Mouse (Mus musculus) midbrain, embryonic 14.5 days (tissue): ENCODE results near the gene Arhgap11a. TPM values are rescaled to one million over a fixed set of nuclear protein-coding genes. Genes with fewer than 3 reads are reported as not detected.
A peak's percentile ranks its signal among the peaks of the same experiment; 100 is the strongest.

Experiments used
- ATAC-seq: fragments of 200-750 bp; cut with Nextera tagmentation; 2 replicates; pipeline ENCODE4 v1.8.0; 2017; ENCODE audit warnings: moderate number of reproducible peaks, moderate library complexity; ENCODE audit not compliant: low FRiP score, low TSS enrichment
- DNase-seq: peaks from one replicate; pipeline ENCODE4 v3.0.0-alpha.2; 2015
- H3K27ac ChIP-seq: fragments of 300-500 bp; sonication (generic); replicated peaks from 2 replicates; pipeline ENCODE4 v1.5.1; 2014; ENCODE audit warnings: mild to moderate bottlenecking, low read depth, low read length, moderate library complexity
- H3K27me3 ChIP-seq: fragments of 300-500 bp; sonication (generic); 2 replicates; pipeline ENCODE4 v1.6.1; 2014; ENCODE audit warnings: low read length, control low read depth, mixed read lengths; ENCODE audit not compliant: control insufficient read depth, insufficient read depth
- H3K36me3 ChIP-seq: fragments of 300-500 bp; sonication (generic); 2 replicates; pipeline ENCODE4 v1.6.1; 2014; ENCODE audit warnings: low read length, control low read depth; ENCODE audit not compliant: control insufficient read depth, insufficient read depth
- H3K4me1 ChIP-seq: fragments of 300-500 bp; sonication (generic); 2 replicates; pipeline ENCODE4 v1.6.1; 2014; ENCODE audit warnings: mild to moderate bottlenecking, antibody characterized with exemption, low read length, control low read depth; ENCODE audit not compliant: control insufficient read depth, insufficient read depth
- H3K4me2 ChIP-seq: fragments of 300-500 bp; sonication (generic); 2 replicates; pipeline ENCODE4 v1.6.1; 2014; ENCODE audit warnings: mild to moderate bottlenecking, low read length, moderate library complexity
- H3K4me3 ChIP-seq: fragments of 300-500 bp; sonication (generic); replicated peaks from 2 replicates; pipeline ENCODE4 v1.5.1; 2014; ENCODE audit warnings: low read depth, low read length
- H3K9ac ChIP-seq: fragments of 300-500 bp; sonication (generic); replicated peaks from 2 replicates; pipeline ENCODE4 v1.6.1; 2014; ENCODE audit warnings: mild to moderate bottlenecking, low read length, moderate library complexity
- H3K9me3 ChIP-seq: fragments of 300-500 bp; sonication (generic); 2 replicates; pipeline ENCODE4 v1.6.1; 2016; ENCODE audit warnings: low read length, control low read depth, mixed read lengths; ENCODE audit not compliant: control insufficient read depth
- WGBS: fragments of 180-500 bp; shearing (Covaris S2); extraction: QIAGEN DNeasy Blood & Tissue Kit; methylation state at CpG from one replicate; pipeline ENCODE4 v1.1.7; 2014; 5-methylcytosine and 5-hydroxymethylcytosine counted together
- polyA plus RNA-seq: library from polyadenylated mRNA; unstranded; fragments of >200 nt; fragmentation: Nextera tagmentation; extraction: Ambion mirVana; gene quantifications from 2 replicates; pipeline ENCODE4 v1.2.1, GENCODE M21; 2014

The Arhgap11a gene
- polyA plus RNA-seq, 1 experiment from 2014 or later: 2.0 TPM

DNA sequence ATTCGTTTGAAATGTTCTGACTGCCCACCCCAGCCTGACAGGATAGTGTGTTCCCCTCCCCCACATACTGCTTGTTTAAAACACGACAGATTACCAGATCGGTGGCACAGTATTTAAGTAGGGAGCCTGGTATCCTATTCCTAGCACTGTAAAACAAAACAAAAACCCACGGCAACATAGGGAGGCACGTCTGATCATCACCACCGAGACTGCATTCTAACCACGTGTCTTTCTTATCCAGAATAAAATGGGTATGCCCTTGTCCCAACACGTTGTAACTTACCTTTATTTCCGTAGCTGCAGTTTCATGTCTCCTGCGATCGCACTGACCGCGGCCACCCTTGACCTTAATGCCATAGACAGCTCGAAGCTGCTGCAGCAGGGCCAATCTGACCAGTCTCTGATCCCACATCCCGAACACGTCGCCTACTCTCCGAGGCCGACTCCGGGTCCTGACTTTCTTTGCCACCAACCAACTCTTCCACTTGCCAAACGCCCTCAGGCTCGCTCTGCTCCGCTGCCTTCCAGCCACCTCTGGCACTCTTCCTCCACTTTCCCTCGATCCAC lies 700 bp downstream of the Arhgap11a start:
- 2% methylated on average over 24 of the region's 24 CpGs for WGBS
- ATAC-seq: no peak

DNA sequence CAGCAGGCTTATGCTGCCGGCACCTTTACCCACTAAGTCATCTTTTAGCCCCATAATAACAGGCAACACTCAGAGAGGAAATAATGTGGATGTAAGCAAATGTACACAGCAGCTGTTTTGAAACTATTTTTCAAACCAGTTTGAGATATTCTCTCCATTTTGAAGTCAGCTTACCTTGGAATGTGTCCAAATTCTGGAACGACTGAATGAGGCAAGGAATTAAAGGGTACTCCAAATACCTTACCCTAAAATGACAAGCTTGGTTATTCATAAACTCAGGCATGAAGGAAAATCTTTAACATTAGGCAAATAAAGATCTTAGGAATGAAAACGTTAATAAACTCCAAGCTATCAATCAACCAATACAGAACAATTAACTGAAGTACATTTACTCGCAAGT lies 3.4 kb downstream of the Arhgap11a start:
- no peak for DNase-seq
- H3K27ac ChIP-seq: no peak overlapping the region

More for the DNA sequence above, 700 bp downstream of the Arhgap11a start:
- Histone ChIP-seq H3K4me3 (peak overlapping the region; percentile 62), H3K4me2 (peak overlapping the region; percentile 92), H3K27me3 (no peaks in the 10 kb centered on the region), H3K9ac (peak overlapping the region; percentile 50; the same call in 1 of the 2 replicates), H3K4me1 (peaks cover 12% of the 10 kb centered on the region; the same call in 1 of the 2 replicates), H3K9me3 (no peaks in the 10 kb centered on the region), H3K36me3 (no peaks in the 10 kb centered on the region), H3K27ac (no peak overlapping the region)
- no peak for DNase-seq

GRCm38 (mm10) chr2:113841656-113842437 lies 6.6 kb downstream of the Arhgap11a start:
- Histone ChIP-seq H3K4me2 (no peak overlapping the region), H3K4me3 (no peak overlapping the region), H3K9ac (no peak overlapping the region), H3K9me3 (no peaks in the 10 kb centered on the region), H3K27me3 (no peaks in the 10 kb centered on the region), H3K36me3 (0 out of 2 replicates have a peak, but pooled peaks cover 13% of the 10 kb centered on the region), H3K4me1 (no peaks in the 10 kb centered on the region), H3K27ac (no peak overlapping the region)
- 90% methylated on average over 4 of the region's 4 CpGs for WGBS
- DNase-seq: no peak
- no peak for ATAC-seq

More for the DNA sequence above, 3.4 kb downstream of the Arhgap11a start:
- Histone ChIP-seq H3K4me1 (peaks cover 12% of the 10 kb centered on the region; the same call in 1 of the 2 replicates), H3K4me2 (no peak overlapping the region), H3K9ac (no peak overlapping the region), H3K9me3 (no peaks in the 10 kb centered on the region), H3K27me3 (no peaks in the 10 kb centered on the region), H3K4me3 (no peak overlapping the region), H3K36me3 (0 out of 2 replicates have a peak, but pooled peaks cover 5% of the 10 kb centered on the region)
- WGBS: 85% methylated on average over 4 of the region's 4 CpGs
- ATAC-seq: no peak

DNA sequence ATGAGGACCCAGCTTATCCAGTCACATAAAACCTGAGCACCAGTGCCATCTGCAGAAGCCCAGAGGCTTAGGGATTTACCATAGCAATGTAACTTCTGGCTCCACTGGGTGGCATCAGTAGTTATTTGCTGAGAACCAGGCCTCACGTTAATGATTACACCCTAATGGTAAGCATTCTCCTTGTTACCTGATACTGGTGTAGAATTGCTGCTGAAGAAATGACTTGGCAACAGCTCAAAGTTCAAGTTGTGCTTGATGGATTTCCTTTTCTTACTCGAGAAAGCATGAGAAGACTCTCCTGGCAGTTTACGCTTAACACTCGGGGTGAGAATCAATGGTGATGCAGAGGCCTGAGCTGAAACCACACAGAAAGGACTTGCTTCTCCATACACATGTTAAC lies 9.0 kb downstream of the Arhgap11a start:
- H3K4me3 ChIP-seq: no peak overlapping the region
- peaks cover 21% of the 10 kb centered on the region; the same call in 1 of the 2 replicates for H3K36me3 ChIP-seq
- no peak overlapping the region for H3K27ac ChIP-seq
- no peaks in the 10 kb centered on the region for H3K27me3 ChIP-seq
- no peaks in the 10 kb centered on the region for H3K9me3 ChIP-seq
- DNase-seq (no peak), ATAC-seq (no peak)
- 91% methylated on average over 4 of the region's 4 CpGs for WGBS
- no peak overlapping the region for H3K4me2 ChIP-seq
- no peaks in the 10 kb centered on the region for H3K4me1 ChIP-seq
- H3K9ac ChIP-seq: no peak overlapping the region

GRCm38 (mm10) chr2:113835219-113835618 lies 13.2 kb downstream of the Arhgap11a start:
- H3K27ac ChIP-seq: no peak overlapping the region
- ATAC-seq: no peak
- no peaks in the 10 kb centered on the region for H3K9me3 ChIP-seq
- 95% methylated on average over 3 of the region's 3 CpGs for WGBS
- H3K27me3 ChIP-seq: no peaks in the 10 kb centered on the region
- H3K36me3 ChIP-seq: peaks cover 30% of the 10 kb centered on the region; the same call in 1 of the 2 replicates
- H3K4me1 ChIP-seq: no peaks in the 10 kb centered on the region
- no peak overlapping the region for H3K4me2 ChIP-seq
- no peak overlapping the region for H3K4me3 ChIP-seq
- no peak overlapping the region for H3K9ac ChIP-seq
- no peak for DNase-seq

GRCm38 (mm10) chr2:113828943-113829882 lies 19.2 kb downstream of the Arhgap11a start, which contains the start of gene Scg5:
TSS of gene Scg5 (minus strand) at chr2:113829121.
- ATAC-seq: peak; percentile 96
- H3K4me1 ChIP-seq: peaks cover 38% of the 10 kb centered on the region
- H3K4me2 ChIP-seq: peak within 1 kb of the TSS; percentile 63
- H3K9ac ChIP-seq: peak within 1 kb of the TSS; percentile 88
- DNase-seq: peak; percentile 96
- peak within 1 kb of the TSS; percentile 68 for H3K4me3 ChIP-seq
- whole genome bisulfite sequencing: 9% methylated on average over 23 of the region's 23 CpGs
- no peaks in the 10 kb centered on the region for H3K27me3 ChIP-seq
- no peaks in the 10 kb centered on the region for H3K9me3 ChIP-seq
- H3K36me3 ChIP-seq: peaks cover 19% of the 10 kb centered on the region; the same call in 1 of the 2 replicates
- peak within 1 kb of the TSS; percentile 99 for H3K27ac ChIP-seq

DNA sequence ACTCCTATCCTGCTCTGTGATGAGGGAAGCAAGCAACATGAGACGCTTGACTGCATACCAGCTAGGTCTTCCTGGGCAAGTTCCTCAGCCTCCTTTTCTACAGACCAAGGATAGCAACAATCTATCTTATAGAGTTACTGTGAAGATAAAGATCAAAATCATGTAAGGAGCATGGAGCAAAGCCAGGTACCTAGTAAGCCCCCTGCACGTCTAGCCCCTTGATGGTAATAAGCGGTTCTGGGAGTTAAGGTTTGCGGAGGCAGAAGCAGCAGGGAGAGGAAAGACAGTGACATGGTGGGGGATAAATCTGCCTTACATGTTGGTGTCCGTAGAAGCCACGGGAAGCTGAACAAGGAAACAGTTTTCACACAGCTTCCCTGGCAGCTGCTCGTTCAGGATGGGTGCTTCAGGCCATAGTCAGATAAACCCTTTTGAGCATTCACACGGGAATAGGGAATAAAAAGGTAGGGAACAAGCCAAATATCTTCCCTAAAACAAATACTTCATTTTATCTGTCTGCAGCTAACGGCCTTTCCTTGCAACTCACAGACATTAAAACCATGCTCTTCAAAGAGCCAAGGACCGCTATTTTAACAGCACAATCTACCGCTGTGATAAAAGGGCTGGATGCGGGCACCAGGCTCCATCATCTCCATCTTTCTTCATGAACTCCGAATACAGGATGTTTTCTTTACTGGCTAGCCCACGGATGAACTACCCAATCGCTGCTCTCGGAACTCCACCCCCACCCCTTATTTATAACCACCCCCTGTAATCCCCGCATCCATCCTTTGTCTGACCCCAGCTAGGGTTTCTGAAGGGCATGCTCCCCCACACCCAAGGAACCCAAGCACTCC lies 20.1 kb downstream of the Arhgap11a start:
- Histone ChIP-seq H3K4me3 (peak overlapping the region; percentile 68), H3K9ac (peak overlapping the region; percentile 88), H3K9me3 (no peaks in the 10 kb centered on the region), H3K4me1 (peaks cover 38% of the 10 kb centered on the region), H3K4me2 (peak overlapping the region; percentile 63), H3K27me3 (no peaks in the 10 kb centered on the region), H3K36me3 (peaks cover 10% of the 10 kb centered on the region), H3K27ac (peak overlapping the region; percentile 99)
- ATAC-seq: peak; percentile 92
- peak; percentile 62 for DNase-seq
- WGBS: 3% methylated on average over 17 of the region's 17 CpGs
